Mouse (Mus musculus): ENCODE measurements around the gene Parva. TPM values are rescaled to one million over a fixed set of nuclear protein-coding genes. Genes with fewer than 3 reads are reported as not detected.

The Parva gene
- total RNA-seq, 4 experiments from 2014 or later, result 84.9 to 116 (median 99.1) TPM

DNA sequence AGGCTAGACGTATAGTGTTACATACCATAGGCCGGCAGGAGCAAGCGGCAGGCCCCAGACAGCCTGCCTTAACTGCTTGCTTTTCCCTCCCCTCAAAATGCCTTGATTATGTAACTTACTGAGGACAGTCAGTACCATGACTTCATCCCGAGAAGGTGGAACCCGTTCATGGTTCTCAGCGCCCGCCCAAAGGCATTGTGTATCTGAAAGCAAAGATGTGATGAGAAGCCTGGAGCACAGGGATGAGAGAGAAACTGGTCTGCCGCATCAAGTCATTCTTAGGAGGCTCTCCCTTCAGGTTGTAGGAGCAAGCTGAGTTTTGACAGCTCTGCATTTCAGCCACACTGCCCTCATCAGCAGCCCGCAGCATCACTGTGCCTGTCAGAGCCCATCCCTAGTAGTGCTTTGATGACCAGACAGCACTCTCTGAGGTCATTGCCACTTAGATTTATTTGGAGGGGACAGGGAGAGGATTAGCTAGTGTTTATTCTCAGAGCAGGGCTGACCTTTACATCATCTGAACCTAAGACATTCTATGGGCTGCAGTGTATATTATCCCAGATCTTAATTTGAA is 45.5 kb downstream of the Parva start:
- DNase-seq, result no peak

DNA sequence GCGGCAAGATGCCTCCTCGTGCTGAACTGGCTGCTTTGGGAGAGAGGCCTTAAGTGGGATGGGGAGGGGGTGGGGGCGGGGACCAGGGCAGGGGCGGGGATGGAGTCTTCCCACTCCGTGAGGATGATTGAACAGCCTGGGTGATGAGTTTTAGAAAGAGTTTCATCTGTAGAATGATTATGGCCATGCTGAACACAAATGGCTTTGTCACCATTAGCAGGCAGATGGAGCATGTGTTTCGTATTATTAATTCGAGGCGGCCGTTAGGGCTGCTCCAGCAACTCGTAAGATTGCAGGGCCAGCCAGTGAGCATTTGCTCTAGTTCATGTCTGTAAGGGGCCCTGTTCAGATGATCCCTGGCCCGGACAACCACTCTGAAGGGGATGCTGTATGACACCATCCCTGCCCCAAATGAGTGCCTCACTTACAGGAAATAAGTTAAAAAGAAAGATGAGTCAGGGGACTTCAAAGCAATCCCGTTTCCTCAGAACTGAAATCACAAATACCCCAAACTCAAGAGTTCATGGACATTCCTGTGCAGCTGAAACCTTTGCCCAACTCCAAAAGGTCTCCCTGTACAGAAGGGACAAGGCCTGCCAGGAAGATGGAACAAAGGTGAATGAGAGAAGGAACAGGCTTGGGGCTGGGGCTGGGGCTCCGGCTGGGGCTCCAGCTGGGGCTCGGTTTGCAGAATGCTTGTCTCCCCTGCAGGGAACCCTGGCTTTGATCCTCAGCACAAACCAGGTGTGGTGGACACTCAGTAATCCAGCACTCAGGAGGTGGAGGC is 46.5 kb downstream of the Parva start:
- no peak for DNase-seq

DNA sequence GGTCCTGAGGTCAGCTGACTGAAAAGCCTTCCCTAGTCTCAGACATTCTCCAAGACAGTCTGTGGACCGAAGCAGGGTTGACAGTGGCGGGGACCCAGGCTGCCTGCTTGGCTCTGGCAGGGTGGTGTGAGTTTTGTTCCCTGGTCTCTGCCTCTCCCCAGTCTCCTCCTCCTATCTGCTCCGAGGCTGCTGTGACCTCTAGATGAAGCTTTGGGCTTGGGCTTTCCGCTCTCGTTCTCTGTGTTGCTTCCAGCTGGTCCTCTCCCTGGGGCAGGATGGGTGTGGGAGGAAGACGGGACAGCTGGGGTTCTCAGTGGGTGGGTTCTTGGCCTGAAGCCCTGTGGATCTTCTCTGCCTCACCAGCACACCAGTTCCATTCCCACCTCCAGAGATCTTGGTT is 51.8 kb downstream of the Parva start:
- no peak for DNase-seq

DNA sequence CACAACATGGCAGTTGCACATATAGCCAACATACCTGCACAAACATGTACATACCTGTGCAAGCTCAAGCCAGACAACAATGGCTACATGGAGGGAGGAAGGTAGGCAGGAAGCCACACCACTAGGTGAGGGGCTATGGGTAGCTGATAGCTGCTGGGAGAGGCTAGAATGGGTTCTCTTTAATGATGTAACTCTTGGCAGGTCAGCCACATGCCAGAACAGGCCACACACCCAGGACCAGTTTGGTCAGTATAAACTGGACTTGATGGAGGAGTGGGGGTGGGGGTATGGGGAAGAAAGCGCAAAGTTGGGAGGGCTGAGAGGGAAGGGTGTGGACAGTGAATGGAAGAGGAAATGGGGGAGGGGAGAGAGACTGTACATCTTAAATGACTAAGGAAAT is 53.7 kb downstream of the Parva start:
- DNase-seq, result no peak

DNA sequence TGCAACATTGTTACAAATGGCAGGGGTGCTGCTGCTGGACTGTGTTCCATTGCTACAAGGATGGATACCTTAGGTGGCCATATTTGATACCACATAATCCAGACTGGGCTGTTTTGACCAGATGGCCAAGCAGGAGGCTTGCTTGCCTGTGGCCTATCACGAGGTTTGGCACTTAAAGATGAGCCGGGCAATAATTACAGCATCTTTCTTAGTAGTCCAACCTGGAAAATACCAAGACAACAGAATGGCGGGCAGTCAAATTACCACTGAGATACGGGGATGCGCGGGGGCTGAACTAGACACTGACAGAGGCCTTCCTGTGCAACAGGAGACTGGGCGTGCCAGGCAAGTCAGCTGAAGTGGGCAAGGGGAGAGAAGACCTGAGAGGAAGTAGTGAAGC is 55.3 kb downstream of the Parva start:
- no peak for DNase-seq

DNA sequence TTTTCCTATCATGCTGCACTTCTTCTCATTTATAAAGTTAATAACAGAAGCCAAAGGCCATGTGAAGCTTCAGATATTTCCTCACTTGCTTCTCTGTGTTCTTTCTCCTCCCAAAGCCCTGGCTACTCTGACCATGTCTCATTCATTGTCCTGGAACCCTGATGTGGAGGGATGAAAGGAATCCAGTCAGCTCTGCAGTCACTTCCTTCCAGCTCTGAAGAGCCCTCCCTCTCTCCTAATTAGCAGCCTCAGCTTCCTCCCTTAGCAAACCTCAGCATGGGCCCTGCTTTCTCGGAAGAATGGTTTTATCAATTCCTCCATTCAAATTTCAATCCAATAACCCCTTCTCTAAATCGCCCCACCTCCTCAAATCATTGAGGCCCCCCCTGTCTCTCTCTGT is 56.1 kb downstream of the Parva start:
- no peak for DNase-seq

DNA sequence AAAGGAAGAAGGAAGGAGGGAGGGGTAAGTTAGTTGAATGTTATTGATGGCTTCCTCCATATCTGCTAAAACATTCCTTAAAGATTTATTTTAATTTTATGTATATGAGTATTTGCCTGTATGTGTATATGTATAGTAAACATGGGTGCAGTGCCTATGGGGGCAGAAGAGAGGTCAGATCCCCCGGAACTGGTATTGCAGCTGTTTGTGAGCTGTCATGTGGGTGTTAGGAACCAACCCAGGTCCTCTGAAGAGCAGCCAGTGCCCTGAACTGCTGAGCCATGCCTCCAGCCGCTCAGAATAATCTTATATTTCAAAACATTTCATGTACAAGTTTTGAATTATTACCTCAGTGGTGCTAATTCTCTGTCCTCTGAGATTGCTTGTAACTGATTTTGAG is 63.5 kb downstream of the Parva start:
- no peak for DNase-seq

DNA sequence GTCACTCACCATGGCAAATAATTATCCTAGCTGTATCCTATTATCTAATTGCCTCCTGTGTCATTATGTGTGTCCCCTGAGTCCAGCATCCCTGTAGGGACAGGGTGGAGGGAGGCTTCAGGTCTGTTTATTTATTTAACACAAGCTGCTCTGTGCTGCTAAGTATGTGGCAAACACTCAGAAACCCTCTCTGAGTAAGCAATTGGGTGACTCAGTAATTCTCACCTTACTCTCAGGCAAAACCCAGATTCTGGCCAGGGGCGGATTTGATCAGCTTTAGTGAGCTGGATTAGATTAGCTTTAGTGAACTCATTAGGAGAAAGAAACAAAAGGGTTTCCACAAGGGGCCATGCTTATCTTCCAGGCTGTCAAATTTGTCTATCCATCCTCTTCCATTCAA is 64.4 kb downstream of the Parva start:
- no peak for DNase-seq

DNA sequence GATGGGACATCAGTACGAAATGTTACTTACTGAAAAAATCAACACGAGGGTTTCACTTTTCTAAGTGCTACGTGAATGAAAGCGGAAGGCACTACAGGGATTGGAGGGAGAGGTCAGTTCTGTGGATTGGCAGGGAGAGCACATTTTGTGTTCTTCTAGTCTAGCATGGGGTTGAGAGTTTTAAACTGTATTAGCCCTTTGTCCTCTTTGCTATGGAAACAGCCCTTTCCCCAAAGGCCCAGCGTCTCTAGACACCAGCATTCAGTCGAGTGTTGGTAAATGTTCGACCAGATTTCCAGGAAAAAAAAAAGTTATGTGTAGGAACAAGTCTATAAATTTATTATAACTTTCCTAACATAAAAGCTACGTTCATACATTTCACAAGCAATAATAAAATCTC is 68.6 kb downstream of the Parva start:
- DNase-seq, result no peak

DNA sequence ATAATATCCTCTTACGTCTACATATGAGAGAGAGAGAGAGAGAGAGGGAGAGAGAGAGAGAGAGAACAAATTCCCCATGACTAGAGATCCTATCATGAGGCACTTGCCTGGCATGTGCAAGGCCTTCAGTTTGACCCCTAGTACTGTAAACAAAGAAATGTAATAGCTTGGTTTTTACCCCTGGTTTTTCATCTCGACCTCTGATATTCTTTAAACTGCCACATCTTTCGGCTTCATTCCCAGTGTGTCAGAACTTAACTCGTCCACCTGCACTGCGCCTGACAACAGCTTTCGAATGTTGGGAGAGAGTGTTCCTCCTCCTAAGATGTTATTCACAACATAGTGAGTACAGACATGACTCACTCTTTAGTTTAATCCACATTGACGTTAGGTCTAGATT is 69.6 kb downstream of the Parva start:
- no peak for DNase-seq

DNA sequence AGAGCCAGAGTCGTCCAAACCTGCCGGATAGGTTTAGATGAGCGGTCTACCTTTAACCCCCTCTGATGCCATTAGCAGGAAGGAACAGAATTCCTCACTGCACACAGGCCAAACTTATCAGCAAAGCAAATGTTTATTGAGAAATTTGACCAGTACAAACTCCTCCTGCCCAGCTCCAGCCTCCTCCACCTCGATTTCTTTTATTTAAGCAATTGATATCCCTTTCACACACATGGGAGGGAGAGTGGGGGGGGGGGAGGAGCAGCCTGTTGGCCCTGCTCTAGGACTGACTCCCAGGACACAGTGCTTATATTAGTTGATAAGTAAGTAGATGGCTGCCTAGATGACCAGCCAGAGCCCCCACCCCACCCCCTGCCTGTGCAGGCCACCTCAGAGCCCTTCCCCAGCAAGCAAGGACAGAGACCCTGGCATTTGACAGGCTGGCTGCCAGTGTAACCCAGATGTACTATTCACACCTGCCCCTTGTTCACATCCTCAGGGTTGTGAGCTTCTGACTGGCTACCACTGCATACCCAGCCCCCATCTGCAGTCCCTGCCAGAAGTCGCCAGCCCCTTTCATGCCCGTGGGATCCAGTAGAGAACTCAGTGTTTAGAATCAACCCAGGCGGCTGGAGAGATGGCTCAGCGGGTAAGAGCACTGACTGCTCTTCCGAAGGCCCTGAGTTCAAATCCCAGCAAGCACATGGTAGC is 71.4 kb downstream of the Parva start:
- no peak for DNase-seq

DNA sequence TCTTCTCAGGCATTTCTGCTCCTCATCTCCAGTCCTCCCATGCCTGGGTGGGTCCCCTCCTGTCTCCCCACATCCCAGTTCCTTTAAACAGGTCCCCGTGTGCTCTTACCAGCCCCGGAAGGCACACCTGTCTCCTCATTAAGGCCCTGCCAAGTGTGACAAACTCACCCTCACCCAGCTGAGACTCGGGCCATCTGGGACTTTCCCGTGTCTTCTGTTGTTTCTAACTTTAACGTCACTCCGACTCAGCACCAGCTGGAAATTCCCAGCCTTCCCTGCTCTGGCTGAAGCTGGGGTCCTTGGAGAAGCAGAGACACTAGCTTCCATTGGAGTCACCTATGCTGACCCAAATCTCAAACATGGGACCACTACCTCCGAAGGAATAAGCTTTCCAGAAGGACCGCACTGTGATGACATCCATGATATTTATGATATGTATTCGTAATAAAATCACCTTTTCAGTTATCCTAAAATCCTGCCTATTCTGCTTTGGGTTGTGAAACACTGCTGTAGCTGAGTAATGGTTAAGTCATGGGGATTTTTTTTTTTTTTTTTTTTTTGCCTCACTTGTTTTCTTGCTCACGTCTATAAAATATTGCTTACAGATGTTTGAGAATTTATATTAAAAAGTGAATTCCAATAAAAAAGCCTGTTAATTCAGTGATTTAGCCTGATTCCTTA is 72.3 kb downstream of the Parva start:
- no peak for DNase-seq

DNA sequence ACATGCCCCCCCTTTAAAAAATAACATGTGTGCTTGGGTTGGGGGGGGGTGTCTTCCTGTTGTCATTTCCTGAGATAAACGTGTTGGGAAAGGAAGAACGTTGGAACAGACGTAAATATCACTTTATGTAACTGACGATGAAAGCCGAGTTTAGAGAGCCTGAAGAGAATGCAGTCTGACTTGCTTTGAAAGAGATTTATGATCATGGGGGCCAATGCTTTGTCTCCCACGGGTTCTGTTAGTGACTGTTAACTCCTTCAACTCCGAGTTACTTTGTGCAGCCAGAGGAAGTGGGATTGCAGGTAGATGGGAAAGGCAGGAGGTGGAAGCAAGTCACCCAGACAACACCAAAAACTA is 72.8 kb downstream of the Parva start:
- no peak for DNase-seq

DNA sequence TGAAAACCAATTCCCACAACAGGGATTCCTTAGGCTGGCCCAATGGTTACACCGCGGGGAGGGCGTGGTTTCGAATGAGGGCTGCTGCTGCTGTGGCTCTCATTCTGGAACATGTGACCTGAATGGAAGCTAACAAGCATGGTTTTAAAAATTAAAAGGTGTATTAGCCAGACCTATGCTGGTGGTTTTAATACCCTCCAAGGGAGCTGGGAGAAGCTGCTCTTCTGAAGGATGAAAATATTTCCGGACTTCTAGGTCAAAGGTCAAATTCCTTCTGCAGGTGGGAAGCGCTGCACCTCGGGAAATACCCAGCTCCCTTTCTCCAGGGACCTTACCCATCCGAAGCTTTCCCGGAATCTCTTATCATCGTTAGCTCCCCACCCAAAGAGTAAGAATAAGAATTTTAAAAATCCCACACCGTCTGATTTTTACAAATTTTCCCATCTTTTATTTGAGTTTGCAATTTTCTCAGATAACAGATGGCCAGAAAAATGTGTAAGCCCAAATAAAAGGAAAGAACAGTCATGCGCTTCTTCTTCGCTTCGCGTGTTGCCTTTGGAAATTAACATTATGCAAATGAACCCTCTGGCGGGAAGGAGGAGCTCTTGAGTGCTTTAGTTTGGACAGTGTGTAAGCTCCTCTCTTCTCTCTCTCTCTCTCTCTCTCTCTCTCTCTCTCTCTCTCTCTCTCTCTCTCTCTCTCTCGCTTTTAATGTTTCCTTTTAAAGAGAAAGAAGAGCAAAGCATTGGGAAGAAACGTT is 74.9 kb downstream of the Parva start:
- no peak for DNase-seq

DNA sequence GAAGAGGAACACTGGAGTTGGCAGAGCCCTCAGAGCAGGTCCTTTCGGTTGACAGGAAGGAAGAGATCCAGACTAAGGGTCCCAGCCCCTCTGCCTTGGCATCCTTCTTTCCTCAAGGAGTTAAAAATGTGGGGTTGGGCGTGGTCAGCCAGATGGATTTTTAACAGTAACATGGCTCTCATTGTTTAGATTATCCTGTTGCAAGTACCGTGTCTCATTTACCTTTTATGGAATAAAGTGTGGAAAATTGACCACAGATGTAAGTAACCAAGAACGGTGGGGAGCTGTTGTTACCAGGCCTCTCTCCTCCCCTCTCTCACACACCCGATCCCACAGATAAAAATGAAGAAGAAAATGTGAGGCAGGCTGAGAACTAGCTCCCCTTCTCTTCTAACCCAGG is 75.5 kb downstream of the Parva start:
- no peak for DNase-seq

DNA sequence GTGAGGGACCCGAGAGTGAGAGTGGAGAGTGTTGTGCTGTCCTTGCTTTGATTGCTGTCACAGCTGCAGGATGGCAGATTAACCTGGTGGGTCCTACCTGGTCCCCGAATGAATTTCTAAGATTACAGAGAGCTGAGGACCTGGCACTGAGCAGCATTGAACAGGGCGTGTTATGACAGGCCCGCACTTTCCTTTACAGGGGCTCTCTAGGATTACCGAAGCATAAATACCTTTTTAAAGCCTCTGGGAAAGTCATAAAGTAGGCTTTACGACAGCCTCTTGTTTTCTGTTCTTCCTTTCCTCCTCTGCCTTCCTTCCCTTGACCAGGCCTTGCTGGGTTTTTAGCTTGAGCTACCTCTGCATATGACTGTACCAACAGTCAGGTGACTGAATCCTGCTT is 76.1 kb downstream of the Parva start:
- DNase-seq, result no peak

DNA sequence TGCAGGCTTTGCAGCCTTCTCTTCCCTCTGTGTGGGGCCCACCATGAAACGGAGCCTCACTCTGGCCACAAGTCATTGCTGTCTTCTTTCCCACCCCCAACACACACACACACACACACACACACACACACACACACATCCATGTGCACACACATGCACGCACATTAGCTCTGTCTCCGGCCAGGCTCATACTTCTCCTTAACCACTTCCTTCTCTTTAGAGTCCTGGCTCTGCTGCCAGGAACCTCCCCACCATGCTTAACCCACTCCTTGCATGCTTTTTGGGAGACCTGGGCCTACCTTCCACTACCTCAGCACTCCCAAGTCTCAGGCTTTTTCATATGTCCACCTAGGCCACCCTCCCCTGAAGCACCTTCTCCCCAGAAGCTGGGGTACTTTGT is 76.6 kb downstream of the Parva start:
- no peak for DNase-seq

DNA sequence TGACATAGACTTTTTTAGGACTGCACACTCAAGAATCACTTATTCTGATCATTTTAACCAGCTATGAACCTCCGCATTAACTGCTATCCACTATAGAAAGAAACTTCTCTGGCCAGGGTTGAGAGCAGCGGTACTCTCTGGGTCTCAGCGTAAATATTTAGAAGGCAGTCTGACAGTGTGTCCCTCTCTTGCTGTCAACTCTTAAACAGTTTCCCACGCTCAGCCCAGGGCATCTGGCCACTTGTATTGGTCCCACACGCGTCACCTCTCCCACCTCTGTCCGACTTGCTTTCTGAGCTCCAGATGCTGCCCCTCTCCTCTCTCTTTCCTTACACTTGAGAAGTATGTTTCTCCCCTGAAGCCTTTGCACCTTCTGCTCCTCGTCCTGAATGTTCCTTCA is 81.8 kb downstream of the Parva start:
- no peak for DNase-seq

DNA sequence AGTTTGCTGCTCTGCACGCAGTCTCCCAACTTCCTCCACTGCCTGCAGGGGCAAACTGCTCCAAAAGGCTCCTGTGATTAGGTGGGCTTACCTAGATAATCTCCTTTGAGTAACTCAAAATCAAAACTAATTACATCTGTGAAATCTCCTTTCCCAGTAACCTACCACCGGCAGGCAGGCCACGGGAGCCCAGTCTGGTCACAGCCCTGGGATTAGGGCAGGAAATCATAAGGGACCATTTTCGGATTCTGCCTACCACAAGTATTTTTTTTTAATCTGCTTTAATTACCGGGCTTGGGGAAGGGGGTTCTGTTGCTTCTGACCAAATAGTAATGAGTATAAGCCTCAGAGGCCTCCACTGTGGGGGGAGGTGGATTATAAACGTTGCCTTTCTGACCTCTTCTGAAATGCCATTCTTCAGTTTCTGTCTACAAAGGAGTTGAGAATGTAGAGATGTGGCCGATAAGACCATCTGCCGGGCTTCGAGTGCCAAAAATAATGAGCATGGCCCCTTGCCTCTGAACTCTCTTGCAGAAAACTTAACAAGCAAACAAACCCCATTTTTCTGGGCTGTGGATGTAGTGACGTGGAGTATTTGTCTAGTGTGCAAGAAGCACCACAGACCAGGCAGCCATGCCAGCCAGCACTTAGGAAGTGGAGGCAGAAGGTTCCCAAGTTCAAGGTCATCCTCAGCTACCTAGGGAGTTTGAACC is 83.2 kb downstream of the Parva start:
- no peak for DNase-seq

DNA sequence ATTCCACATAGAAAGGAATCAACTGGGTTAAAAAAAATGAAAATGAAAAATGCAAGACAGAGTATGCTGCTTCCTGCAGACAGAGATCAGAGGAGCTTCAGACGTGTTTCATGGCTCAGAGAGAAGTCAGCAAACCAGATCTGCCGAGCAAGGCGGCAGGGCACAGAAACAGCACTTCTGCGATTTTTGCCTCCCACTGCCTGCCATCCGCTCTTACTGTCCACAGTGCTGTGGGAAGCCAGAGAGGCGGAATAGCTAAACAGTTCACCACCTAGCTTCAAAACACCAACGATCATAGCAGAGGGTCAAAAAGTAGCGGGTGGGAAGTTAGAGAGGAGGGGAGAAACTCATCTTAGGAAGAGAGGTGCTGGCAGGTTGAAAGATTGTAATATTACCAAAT is 84.0 kb downstream of the Parva start:
- DNase-seq, result no peak

DNA sequence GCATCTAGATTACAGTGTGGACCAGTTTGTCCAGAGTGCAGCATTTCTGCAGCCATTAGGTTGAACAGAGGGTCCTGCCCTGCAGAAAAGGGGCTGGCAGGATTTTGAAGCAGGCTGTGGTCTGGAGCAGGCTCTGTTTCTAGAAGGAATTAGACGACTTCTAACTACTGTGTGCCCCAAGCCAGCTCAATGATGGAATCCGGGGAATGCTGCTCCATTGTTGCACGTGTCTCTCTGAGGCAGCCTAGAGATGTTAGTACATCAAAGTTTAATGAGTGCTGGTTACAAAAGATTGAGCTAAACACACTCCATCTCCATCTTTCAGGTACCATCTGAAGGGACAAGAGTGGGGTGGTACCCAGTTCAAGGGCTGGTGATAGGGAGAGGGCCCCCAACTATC is 85.0 kb downstream of the Parva start:
- DNase-seq, result no peak

DNA sequence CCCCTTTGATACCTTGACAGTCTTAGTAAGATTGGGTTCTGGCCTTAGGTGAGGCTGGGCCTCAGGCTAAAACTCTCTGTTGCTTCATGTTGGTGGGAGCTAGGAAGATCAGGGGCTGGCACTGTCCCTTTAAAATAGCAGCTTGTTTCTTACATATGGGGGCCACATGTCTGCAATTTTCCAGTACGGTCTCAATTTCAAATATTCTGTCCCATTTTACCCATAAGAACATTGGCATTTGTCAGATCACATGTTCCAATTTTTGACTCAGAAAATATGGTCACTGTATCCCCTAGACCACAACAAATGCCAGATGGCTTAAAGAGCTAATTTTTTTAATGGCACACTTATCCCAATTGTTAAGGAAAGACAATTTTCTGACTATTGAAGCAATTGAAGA is 85.6 kb downstream of the Parva start:
- DNase-seq, result no peak
